Mouse (Mus musculus): ENCODE data around the gene Cfd.

The Cfd gene

GRCm38 (mm10) chr10:79890670-79891069 lies at the start of gene Cfd:
Gene Cfd (plus strand): TSS chr10:79890853.
- 52% methylated on average over 5 of the region's 5 CpGs for WGBS

- WGBS, result 68% methylated on average over 3 of the region's 3 CpGs
Observed at GRCm38 (mm10) chr10:79842322-79842721, 48.3 kb upstream of the Cfd start.

- WGBS, result 50% methylated on average over 6 of the region's 6 CpGs
Observed at GRCm38 (mm10) chr10:79843476-79843875, 47.2 kb upstream of the Cfd start.

GRCm38 (mm10) chr10:79846553-79846952 lies 44.1 kb upstream of the Cfd start:
- 83% methylated on average over 5 of the region's 5 CpGs for WGBS

- WGBS, result 78% methylated on average over 8 of the region's 8 CpGs
Observed at GRCm38 (mm10) chr10:79849941-79850628, 40.6 kb upstream of the Cfd start.

GRCm38 (mm10) chr10:79851653-79852052 lies 39.0 kb upstream of the Cfd start:
- 80% methylated on average over 3 of the region's 3 CpGs for WGBS

GRCm38 (mm10) chr10:79852107-79852789 lies 38.4 kb upstream of the Cfd start:
- WGBS, result 37% methylated on average over 9 of the region's 9 CpGs

- WGBS, result 33% methylated on average over 8 of the region's 8 CpGs
Observed at GRCm38 (mm10) chr10:79852827-79853226, 37.8 kb upstream of the Cfd start.

- WGBS, result 2% methylated on average over 15 of the region's 15 CpGs
Observed at GRCm38 (mm10) chr10:79853392-79853791, 37.3 kb upstream of the Cfd start.

- WGBS, result under 1% methylated on average over 75 of the region's 75 CpGs
Observed at GRCm38 (mm10) chr10:79853860-79854795, 36.5 kb upstream of the Cfd start, which contains the start of gene Ptbp1. Gene Ptbp1 (plus strand): TSS chr10:79854427.

GRCm38 (mm10) chr10:79854801-79855541 lies 35.7 kb upstream of the Cfd start:
- WGBS, result under 1% methylated on average over 83 of the region's 83 CpGs

GRCm38 (mm10) chr10:79855558-79856184 lies 35.0 kb upstream of the Cfd start:
- WGBS, result 2% methylated on average over 10 of the region's 10 CpGs

GRCm38 (mm10) chr10:79856280-79856679 lies 34.4 kb upstream of the Cfd start:
- WGBS, result 16% methylated on average over 6 of the region's 6 CpGs

GRCm38 (mm10) chr10:79856704-79857451 lies 33.8 kb upstream of the Cfd start:
- whole genome bisulfite sequencing, result 20% methylated on average over 7 of the region's 7 CpGs

GRCm38 (mm10) chr10:79857452-79857811 lies 33.2 kb upstream of the Cfd start:
- 6% methylated on average over 4 of the region's 4 CpGs for WGBS

GRCm38 (mm10) chr10:79857894-79858293 lies 32.8 kb upstream of the Cfd start:
- WGBS, result 56% methylated on average over 2 of the region's 2 CpGs

GRCm38 (mm10) chr10:79858416-79859074 lies 32.1 kb upstream of the Cfd start:
- WGBS, result 25% methylated on average over 17 of the region's 17 CpGs

- 61% methylated on average over 11 of the region's 11 CpGs for WGBS
Observed at GRCm38 (mm10) chr10:79859116-79859515, 31.5 kb upstream of the Cfd start.

GRCm38 (mm10) chr10:79860079-79860911 lies 30.4 kb upstream of the Cfd start:
- 91% methylated on average over 26 of the region's 26 CpGs for WGBS
